Mouse (Mus musculus): ENCODE data around the gene Usp40. TPM values are rescaled to one million over a fixed set of nuclear protein-coding genes. Genes with fewer than 3 reads are reported as not detected.
A peak's percentile ranks its signal among the peaks of the same experiment; 100 is the strongest.
"Not testable (repeated sequence)": the region's sequence is repeated elsewhere in the genome, so short reads cannot be mapped to it uniquely, and the experiment has no call there.

The Usp40 gene
- total RNA-seq (2021): 24.4 and 32.9 TPM in 2 replicates
- long read RNA-seq, partial matches to known transcripts: 13 of 29 reads
- long read RNA-seq, other reads (novel, unspliced or antisense): 13 of 29 reads

- peak; percentile 77 for DNase-seq
These were observed at the start of gene Usp40 for GRCm38 (mm10) chr1:88008211-88008697. Usp40 (minus strand) TSS chr1:88008551.

GRCm38 (mm10) chr1:88055088-88055487 is 46.7 kb upstream of the Usp40 start, which contains the start of gene Ugt1a10:
Ugt1a10 (plus strand) TSS chr1:88055388.
- DNase-seq: no peak

- not testable (repeated sequence) for DNase-seq
These were observed 39.1 kb upstream of the Usp40 start for GRCm38 (mm10) chr1:88047408-88047807.

- peak; percentile 1 for DNase-seq
These were observed 36.6 kb upstream of the Usp40 start for GRCm38 (mm10) chr1:88044832-88045437.

- not testable (repeated sequence) for DNase-seq
These were observed 34.7 kb upstream of the Usp40 start for GRCm38 (mm10) chr1:88043044-88043443.

GRCm38 (mm10) chr1:88025244-88025643 is 16.9 kb upstream of the Usp40 start:
- not testable (repeated sequence) for DNase-seq

- no peak for DNase-seq
These were observed 7.0 kb upstream of the Usp40 start for GRCm38 (mm10) chr1:88015371-88015770.

- DNase-seq: no peak
These were observed 6.3 kb upstream of the Usp40 start for GRCm38 (mm10) chr1:88014671-88015070.

GRCm38 (mm10) chr1:88014194-88014593 is 5.8 kb upstream of the Usp40 start:
- no peak for DNase-seq

GRCm38 (mm10) chr1:88013726-88014125 is 5.4 kb upstream of the Usp40 start:
- no peak for DNase-seq

- DNase-seq: no peak
These were observed 1.2 kb upstream of the Usp40 start for GRCm38 (mm10) chr1:88009521-88009920.

- DNase-seq: no peak
These were observed 384 bp upstream of the Usp40 start for GRCm38 (mm10) chr1:88008735-88009134.

- no peak for DNase-seq
These were observed 600 bp downstream of the Usp40 start for GRCm38 (mm10) chr1:88007692-88008210.

- no peak for DNase-seq
These were observed 15.6 kb downstream of the Usp40 start for GRCm38 (mm10) chr1:87992716-87993115.

GRCm38 (mm10) chr1:87982291-87982690 is 26.1 kb downstream of the Usp40 start:
- DNase-seq: no peak

- DNase-seq: no peak
These were observed 38.0 kb downstream of the Usp40 start for GRCm38 (mm10) chr1:87970381-87970780.

- no peak for DNase-seq
These were observed 46.7 kb downstream of the Usp40 start for GRCm38 (mm10) chr1:87961459-87962167.

- DNase-seq: no peak
These were observed 47.6 kb downstream of the Usp40 start for GRCm38 (mm10) chr1:87960752-87961151.

- DNase-seq: no peak
These were observed 48.3 kb downstream of the Usp40 start for GRCm38 (mm10) chr1:87959998-87960431.

GRCm38 (mm10) chr1:87959532-87959931 is 48.8 kb downstream of the Usp40 start:
- no peak for DNase-seq

- DNase-seq: no peak
These were observed 49.4 kb downstream of the Usp40 start for GRCm38 (mm10) chr1:87958931-87959330.

- DNase-seq: no peak
These were observed 55.3 kb downstream of the Usp40 start for GRCm38 (mm10) chr1:87953073-87953472.

GRCm38 (mm10) chr1:87951641-87952040 is 56.7 kb downstream of the Usp40 start:
- no peak for DNase-seq

All from adrenal gland, postnatal 25 days (tissue).